Mouse (Mus musculus): ENCODE data around the gene Fam168a.
"Not testable (repeated sequence)": the region's sequence is repeated elsewhere in the genome, so short reads cannot be mapped to it uniquely, and the experiment has no call there.

The Fam168a gene

GRCm38 (mm10) chr7:100845026-100845400 lies 138.6 kb downstream of the Fam168a start:
- DNase-seq = no peak

DNA sequence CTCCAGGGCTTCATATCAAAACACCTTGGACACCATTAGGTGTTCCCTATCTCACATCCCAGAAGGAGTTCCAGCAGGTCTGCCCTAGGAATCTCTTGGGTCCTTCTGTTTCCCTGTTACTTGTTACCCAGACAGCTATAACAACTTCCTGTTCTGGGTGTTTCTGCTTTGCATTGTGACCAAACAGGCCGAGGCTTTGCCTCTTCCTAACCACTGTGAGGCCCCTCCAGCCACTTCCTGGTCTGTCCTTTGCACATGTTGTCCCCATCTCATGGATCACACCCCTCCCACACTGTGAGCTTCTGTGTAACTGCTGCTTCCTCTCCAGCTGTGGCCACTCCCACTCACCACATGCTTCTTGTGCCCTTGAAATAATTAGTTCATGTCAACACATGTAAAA lies 139.0 kb downstream of the Fam168a start:
- DNase-seq = no peak

DNA sequence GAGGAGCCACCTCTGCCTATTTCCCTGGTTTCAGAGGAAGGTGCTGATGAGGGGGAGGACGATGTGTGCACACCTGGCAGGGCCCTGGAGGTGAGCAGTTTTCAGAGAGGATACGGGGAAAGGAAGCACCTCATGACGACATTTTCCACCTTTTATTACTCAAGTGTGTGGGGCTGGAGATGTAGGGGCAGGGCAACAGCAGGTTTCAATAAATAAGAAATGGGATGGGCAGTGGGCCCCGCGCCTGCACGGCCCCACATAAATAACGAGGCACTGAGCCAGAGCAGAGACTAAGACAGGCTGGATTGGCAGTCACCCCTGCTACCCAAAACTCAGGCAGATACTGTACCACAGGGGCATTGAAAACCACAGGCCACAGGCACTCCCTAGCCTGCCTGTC lies 139.6 kb downstream of the Fam168a start:
- DNase-seq = not testable (repeated sequence)

DNA sequence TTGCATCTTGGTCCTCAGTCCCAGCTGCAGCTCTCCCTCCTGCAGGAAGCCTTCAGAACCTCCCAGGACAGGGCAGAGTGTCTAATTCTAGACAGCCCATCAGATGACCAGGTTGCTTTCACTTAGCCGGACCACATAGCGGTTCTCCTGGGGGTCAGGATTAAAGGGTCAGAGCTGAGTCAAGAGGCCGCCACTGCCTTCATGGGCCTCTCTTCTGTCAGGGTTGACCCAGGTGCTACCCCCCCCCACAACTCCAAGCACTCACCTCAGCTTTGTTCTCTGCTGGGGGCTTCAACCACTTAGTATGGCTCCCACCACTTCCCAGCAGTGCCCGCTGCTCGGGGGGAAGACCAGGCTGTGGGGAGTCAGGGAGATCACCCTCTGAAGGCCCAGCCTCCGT lies 140.7 kb downstream of the Fam168a start:
- DNase-seq = no peak

DNA sequence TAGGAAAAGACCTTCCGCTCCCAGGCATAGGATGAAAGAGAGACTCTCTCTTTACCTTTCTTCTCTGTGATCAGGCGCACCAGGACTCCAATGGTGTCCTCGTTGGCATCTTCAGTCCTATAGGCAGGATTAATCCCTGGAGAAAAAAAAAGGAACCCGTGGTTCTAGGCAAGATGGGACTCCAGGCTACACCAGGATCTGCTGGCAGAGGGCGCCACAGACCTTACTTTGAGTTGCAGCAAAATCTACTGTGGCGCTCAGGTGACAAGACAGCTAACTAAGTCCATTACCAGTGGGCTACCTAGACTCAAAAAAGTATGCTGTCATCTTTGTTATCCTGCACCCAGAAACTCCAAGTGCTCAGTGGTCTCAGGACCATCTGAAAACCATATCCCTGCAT lies 142.3 kb downstream of the Fam168a start:
- DNase-seq = peak; percentile 75

- DNase-seq = no peak
These were observed 143.1 kb downstream of the Fam168a start for GRCm38 (mm10) chr7:100849508-100849907.

- no peak for DNase-seq
These were observed 145.3 kb downstream of the Fam168a start for GRCm38 (mm10) chr7:100851481-100852356.

DNA sequence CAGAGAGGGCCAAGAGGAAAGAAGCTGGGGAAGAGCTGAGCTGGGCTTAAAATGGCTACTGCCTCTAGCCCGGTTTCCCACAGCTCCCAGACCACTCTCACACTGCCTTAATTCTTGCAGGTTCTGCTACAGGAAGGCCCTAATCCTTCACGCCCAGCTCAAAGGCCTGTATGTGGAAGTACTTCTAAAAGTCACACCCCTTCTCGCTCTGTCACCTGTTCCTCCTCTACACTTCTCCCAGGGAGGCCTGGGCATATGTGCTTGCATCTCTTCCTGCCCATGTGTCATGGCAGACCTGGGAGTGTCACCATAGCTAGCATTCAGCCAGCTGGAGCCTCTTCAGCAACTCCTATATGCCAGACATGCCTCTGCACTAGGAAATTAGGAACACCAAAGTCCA lies 147.0 kb downstream of the Fam168a start:
- no peak for DNase-seq

GRCm38 (mm10) chr7:100854137-100854814 lies 147.8 kb downstream of the Fam168a start:
- DNase-seq = no peak

GRCm38 (mm10) chr7:100854861-100855260 lies 148.4 kb downstream of the Fam168a start:
- no peak for DNase-seq

GRCm38 (mm10) chr7:100855300-100855699 lies 148.9 kb downstream of the Fam168a start:
- DNase-seq = no peak

DNA sequence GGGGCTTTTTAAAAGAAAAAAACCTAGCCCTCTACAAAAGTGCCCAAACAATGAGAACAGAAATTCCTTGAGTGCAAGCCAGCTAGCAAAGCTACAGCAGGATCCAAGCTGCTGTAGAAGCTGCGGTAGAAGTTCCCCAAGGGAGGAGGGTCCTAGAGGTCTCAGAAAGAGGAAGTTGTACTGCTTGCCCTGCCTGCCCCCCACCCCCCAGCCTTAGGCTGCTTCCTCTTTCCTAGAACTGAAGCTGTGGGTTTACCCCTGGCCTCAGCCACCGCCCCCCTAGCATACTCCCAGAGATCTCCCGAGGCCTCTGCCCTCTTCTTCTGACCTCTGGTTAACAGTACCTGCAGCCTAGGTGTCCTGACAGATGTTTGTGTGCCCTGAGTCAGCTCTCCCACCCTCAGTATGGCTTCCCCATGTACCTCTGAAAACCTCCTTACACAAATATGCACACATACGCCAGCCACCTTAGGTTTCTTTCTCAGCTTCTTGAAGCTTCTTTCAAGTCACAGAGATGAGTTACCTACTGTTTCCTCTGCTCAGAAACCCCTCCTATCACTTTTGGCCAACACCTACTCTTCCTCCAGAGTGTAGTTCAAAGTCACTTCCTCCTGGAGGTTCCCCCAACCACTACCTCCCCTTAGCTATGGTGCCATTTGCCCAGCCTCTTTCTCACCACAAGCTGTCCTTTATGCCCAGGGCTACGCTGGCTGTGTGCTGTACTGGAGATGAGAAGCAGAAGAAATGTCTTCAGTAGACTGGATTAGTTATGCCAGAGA lies 149.5 kb downstream of the Fam168a start:
- DNase-seq = peak; percentile 78

DNA sequence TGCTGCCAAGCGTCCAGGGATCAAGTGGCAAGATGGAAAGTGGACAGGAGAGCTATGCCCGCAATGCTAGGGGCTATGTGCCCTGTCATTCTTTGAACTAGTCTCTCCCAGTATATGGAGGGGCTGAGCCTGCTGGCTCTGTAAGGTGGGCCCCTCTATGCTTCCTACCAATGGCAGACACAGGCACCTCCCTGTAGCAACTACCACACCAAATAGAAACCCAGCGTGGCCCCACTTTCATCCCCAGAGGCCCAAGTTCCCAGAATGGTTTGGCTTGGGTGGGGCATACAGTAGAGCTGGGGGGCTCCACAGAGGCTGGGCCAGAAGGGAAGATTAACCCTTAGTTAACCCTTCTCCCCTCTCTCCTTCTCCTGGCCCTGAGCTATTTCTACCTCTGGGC lies 154.0 kb downstream of the Fam168a start:
- no peak for DNase-seq

DNA sequence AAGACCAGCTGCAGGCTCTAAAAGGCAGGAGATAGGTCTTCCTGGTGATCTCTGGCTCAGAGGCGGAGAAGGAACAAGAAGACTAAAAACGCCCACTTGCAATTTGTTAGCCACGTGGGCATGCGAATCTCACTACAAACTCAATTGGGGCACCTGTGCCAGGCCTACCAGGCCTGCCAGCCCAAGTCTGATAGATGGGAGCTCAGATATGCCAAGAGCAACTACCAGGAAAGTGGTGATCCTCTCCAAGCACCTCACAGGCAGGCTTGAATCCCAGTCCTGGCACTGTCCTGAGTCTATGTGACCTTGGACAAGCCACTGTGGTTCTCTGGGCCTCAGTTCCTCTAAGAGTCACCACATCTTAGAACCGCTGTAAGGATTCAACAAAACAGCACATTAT lies 154.8 kb downstream of the Fam168a start:
- no peak for DNase-seq

GRCm38 (mm10) chr7:100862353-100862752 lies 155.9 kb downstream of the Fam168a start:
- DNase-seq = no peak

- DNase-seq = peak; percentile 99
These were observed 156.6 kb downstream of the Fam168a start, which contains the start of gene Relt for GRCm38 (mm10) chr7:100862828-100863638. Gene Relt, minus strand, starts transcription at chr7:100863446.

DNA sequence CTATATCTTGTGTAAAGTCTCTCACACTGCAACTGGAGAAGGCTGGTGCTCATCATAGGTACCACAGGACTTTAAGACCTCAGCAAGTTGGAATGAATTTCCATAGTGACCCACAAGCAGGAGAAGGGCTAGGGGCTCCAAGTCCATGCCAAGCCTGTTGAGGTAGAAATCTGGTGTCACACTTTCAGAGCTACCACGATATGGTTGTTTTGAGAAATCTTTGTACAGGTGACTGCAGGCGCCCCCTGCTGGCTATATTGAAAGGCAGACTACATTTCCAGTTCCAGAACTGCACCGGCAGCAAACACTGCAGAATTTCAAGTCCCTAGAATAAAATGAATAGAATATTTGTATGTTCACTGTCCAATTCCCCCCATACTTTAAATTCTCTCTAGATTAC lies 160.2 kb downstream of the Fam168a start:
- peak; percentile 77 for DNase-seq

DNA sequence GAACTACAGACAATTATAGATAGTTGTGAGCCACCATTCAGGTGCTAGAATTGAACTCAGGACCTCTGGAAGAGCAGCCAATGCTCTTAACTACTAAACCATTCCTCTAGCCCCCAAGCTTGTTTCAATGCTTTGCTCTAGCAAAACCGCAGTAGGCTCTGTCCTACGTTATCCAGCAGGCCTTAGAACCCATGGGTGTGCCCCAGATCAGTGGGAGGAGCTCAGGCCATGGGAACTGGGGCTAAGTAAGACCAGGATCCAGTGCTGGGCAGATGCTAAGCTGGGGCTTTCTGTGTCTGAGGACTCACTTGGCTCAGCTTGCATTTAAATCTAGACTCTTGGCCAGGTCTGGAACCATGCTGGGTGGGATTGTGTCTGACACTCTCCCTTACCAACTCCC lies 161.1 kb downstream of the Fam168a start:
- no peak for DNase-seq

DNA sequence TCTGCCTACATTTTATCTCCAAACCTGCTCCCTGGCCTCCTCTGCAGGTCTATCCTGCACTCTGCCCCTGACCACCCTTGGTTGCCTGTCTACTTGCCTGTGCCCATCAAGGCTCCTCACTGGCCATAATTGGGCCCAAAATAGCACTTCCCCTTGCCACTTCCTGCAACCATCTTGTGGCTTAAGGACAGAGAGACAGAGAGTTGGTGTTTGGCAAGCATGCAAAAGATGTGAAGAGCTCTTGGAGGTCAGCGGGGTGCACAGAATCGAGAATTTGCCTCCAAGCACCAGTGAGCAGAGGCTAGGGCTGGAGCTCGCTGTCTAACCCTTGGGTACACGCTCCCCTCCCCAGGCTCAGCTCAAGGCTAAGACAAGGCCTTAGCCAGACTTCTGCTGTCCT lies 162.1 kb downstream of the Fam168a start:
- DNase-seq = no peak

DNA sequence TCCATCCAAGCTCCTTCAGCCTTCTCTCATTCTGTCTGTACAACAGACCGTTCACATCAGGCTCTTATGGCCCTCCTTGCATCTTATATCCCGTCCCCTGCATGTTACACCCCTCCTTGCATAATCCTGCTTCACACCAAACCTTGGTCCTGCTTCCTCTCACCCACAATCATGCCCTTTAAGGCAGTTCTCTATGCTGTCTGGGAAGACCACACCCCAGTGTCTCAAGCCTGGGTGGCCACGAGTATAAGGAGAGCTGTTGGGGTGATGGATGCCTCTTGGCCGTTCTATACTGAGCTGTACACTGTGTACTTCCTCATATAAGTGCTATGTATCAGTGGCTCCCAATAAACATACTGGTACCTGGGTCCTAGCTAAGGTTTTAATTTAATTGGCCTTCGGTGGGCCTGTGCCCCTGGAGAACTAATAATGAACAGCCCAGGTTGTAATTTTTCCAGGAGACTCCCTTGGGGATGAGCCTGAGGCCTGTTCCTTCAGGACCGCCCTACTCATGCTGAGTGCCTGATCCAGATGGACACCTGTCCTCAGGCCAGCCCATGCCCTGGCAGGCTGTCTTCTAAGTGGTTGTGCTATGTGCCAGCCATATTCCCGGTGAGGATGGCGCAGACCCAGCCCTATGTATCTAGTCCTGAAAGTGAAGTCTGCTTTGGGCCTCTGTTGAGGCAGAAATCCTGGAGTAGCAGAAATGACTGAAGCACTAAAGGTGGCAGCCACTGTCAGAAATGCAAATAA lies 163.6 kb downstream of the Fam168a start:
- no peak for DNase-seq

DNA sequence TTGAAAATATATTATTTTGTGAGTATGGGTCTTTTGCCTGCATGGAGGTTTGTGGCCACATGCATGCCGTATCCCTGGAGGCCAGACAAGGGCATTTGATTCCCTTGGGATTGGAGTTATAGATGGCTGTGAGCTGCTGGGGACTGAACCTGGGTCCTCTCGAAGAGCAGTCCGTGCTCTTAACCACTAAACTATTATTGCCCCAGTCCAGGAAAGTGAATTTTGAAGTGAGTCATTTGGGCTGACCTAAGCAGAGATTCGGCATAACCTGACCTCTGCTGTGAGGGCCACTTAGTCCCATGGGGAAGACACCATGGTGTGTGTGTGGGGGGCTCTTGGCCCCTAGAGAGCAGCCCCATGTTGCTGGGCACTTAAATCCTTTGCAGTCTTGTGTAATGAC lies 164.9 kb downstream of the Fam168a start:
- no peak for DNase-seq

- no peak for DNase-seq
These were observed 165.5 kb downstream of the Fam168a start for GRCm38 (mm10) chr7:100871892-100872291.

Data from thymus, postnatal 25 days (tissue).